Mouse (Mus musculus) heart, embryonic 14.5 days (tissue): ENCODE measurements at regions not wholly inside any gene's neighbourhood (a gene's known extent, or its start where the extent isn't known, plus 50 kb on each side); places are given as distances from the start of the nearest gene placed in this dataset.

Source experiments
- ATAC-seq: fragments of 200-750 bp; cut with Nextera tagmentation; 2 replicates; pipeline ENCODE4 v1.8.0; 2017; ENCODE audit warnings: low read depth, moderate TSS enrichment; ENCODE audit not compliant: insufficient number of reproducible peaks, insufficient read depth, low FRiP score
- H3K27ac ChIP-seq, 2 experiments: fragments of 200-500 bp in 1 of 2; fragments of 300-500 bp in 1 of 2; sonication (generic) in 1 of 2; replicated peaks in 1 of 2; 2 replicates each; pipeline ENCODE4 v1.5.1; 2012 to 2014; ENCODE audit warnings: low read depth in 2 of 2, low read length in 2 of 2, control low read depth in 1 of 2, mild to moderate bottlenecking in 1 of 2, mixed read lengths in 1 of 2; ENCODE audit not compliant: control insufficient read depth in 1 of 2, insufficient read depth in 1 of 2
- H3K27me3 ChIP-seq: fragments of 300-500 bp; sonication (generic); 2 replicates; pipeline ENCODE4 v1.6.1; 2014; ENCODE audit warnings: mild to moderate bottlenecking, low read length, control low read depth; ENCODE audit not compliant: control insufficient read depth, insufficient read depth
- H3K36me3 ChIP-seq: fragments of 300-500 bp; sonication (generic); 2 replicates; pipeline ENCODE4 v1.6.1; 2014; ENCODE audit warnings: mild to moderate bottlenecking, control low read depth, low read length, mixed read lengths; ENCODE audit not compliant: control insufficient read depth, insufficient read depth
- H3K4me1 ChIP-seq, 2 experiments: fragments of 200-500 bp in 1 of 2; fragments of 300-500 bp in 1 of 2; sonication (generic) in 1 of 2; 2 replicates each; pipeline ENCODE4 v1.6.1; 2012 to 2014; ENCODE audit warnings: low read length in 2 of 2, control low read depth in 1 of 2, mixed read lengths in 1 of 2; ENCODE audit not compliant: control insufficient read depth in 2 of 2, insufficient read depth in 2 of 2
- H3K4me2 ChIP-seq: fragments of 300-500 bp; sonication (generic); 2 replicates; pipeline ENCODE4 v1.6.1; 2014; ENCODE audit warnings: mild to moderate bottlenecking, low read length
- H3K4me3 ChIP-seq, 2 experiments: fragments of 200-500 bp in 1 of 2; fragments of 300-500 bp in 1 of 2; sonication (generic) in 1 of 2; 2 replicates each; pipeline ENCODE4 v1.5.1; 2012 to 2014; ENCODE audit warnings: low read length in 2 of 2, mild to moderate bottlenecking in 2 of 2, control low read depth in 1 of 2, low read depth in 1 of 2, moderate library complexity in 1 of 2; ENCODE audit not compliant: control insufficient read depth in 1 of 2, insufficient read depth in 1 of 2
- H3K9ac ChIP-seq: fragments of 300-500 bp; sonication (generic); 2 replicates; pipeline ENCODE4 v1.6.1; 2014; ENCODE audit warnings: mild to moderate bottlenecking, low read length
- H3K9me3 ChIP-seq: fragments of 300-500 bp; sonication (generic); 2 replicates; pipeline ENCODE4 v1.6.1; 2016; ENCODE audit warnings: low read length, control low read depth; ENCODE audit not compliant: control insufficient read depth
- WGBS: fragments of 180-500 bp; shearing (Covaris S2); extraction: QIAGEN DNeasy Blood & Tissue Kit; methylation state at CpG from one replicate; pipeline ENCODE4 v1.1.7; 2014; 5-methylcytosine and 5-hydroxymethylcytosine counted together

DNA sequence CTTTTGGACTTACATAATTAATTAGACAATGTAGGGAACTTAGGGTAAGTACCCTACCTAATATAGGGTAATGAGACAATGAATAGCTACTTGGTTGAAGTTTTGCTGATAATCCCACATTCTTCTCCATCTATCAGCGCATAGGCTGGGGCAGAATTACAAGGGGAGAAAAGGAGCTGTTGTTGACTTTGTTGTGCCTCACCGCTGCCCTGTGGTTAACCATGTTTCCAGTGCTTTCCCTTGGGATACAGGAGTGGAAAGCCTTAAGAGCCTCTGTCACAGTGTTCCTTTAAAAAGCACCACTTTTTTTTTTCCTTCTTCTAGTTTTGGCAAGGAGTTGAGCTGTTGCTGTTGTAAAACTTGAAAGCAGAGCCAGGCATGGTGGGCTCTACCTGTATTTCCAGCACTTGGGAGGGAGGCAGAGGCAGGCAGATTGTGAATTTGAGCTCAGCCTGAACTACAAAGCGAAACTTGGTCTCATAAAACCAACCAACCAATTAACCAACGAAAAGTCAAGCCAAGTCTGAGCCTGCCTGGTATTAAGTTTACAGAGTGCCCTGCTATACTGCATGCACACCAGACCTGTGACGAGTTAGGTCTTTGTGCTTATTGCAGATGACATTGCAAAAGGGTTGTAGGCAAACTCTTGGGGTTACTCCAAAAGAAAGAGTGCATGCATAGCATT lies 162.8 kb downstream of the Gja1 start:
- Histone ChIP-seq H3K4me3 (no peak overlapping the region), H3K27me3 (no peaks in the 10 kb centered on the region), H3K4me2 (no peak overlapping the region), H3K27ac (no peak overlapping the region), H3K9me3 (peaks cover 4% of the 10 kb centered on the region), H3K9ac (no peak overlapping the region), H3K36me3 (no peaks in the 10 kb centered on the region), H3K4me1 (no peaks in the 10 kb centered on the region)
- ATAC-seq = no peak
- 81% methylated on average over 5 of the region's 5 CpGs for WGBS

DNA sequence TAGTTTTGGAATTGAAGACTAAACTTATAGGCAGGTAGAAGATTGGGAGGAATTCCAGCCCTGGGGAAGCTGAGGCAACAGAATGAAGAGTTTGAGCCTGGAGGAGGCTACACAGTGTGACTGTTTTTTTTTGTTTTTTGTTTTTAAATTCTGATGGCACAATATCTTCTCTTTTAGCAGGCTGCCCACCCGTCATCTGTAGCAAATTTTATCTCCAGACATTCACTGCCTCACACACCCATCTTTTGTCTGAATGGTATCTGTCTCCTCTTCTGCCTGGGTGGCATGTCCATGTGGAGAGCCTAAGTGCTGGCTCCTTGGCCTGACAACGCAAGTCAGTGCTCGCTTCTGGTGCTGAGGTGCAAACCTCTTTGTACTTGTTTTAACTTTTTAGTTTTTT lies 165.0 kb downstream of the Gja1 start:
- Histone ChIP-seq H3K4me3 (no peak overlapping the region), H3K4me1 (no peaks in the 10 kb centered on the region), H3K9me3 (peaks cover 4% of the 10 kb centered on the region), H3K27me3 (no peaks in the 10 kb centered on the region), H3K9ac (no peak overlapping the region), H3K27ac (no peak overlapping the region), H3K36me3 (no peaks in the 10 kb centered on the region), H3K4me2 (no peak overlapping the region)
- ATAC-seq = no peak
- WGBS = 64% methylated on average over 3 of the region's 3 CpGs

DNA sequence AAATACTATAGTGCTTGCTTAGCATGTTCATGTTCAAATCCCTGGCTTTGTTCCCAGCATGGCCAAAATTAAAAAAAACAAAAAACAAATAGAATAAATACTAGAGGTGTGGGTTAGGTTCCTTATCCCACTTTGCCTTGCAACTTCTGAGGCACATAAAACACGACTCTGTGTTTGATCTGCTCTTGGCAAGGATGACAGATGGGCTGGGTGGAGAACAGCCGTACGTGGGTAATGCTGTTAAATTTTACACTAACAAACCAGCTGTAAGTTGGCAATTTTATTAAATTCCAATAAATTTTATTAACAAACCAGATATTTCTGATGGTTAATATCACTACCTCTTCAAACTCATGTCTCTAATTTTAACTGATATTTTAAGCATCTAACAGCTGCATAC lies 168.9 kb downstream of the Gja1 start:
- Histone ChIP-seq H3K4me3 (no peak overlapping the region), H3K4me1 (no peaks in the 10 kb centered on the region), H3K27me3 (no peaks in the 10 kb centered on the region), H3K9me3 (peaks cover 4% of the 10 kb centered on the region), H3K4me2 (no peak overlapping the region), H3K9ac (no peak overlapping the region), H3K36me3 (no peaks in the 10 kb centered on the region), H3K27ac (no peak overlapping the region)
- 79% methylated on average over 3 of the region's 3 CpGs for whole genome bisulfite sequencing
- ATAC-seq = no peak

DNA sequence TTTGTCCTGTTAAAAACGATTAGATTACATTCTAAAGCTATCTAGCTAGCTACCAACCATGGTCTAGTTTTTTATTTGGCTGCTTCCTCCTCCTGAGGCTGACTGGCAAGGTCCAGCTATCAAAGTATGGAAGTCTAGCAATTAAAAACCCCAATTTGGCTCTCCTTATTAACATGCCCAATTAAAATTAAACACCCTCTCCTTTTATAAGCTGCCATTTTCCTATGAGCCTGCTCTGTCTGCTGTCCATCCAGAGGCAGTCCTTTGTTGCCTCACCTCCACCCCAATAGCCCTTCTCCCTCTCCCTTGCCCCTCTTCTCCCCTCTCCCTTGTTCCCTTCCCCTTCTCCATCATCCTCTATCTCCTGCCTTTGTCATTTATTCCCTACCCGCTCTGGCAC lies 169.7 kb downstream of the Gja1 start:
- Histone ChIP-seq H3K27ac (no peak overlapping the region), H3K4me2 (no peak overlapping the region), H3K9me3 (peaks cover 4% of the 10 kb centered on the region), H3K36me3 (no peaks in the 10 kb centered on the region), H3K9ac (no peak overlapping the region), H3K27me3 (no peaks in the 10 kb centered on the region), H3K4me1 (no peaks in the 10 kb centered on the region), H3K4me3 (no peak overlapping the region)
- WGBS = 51% methylated on average over 2 of the region's 2 CpGs
- ATAC-seq = no peak

DNA sequence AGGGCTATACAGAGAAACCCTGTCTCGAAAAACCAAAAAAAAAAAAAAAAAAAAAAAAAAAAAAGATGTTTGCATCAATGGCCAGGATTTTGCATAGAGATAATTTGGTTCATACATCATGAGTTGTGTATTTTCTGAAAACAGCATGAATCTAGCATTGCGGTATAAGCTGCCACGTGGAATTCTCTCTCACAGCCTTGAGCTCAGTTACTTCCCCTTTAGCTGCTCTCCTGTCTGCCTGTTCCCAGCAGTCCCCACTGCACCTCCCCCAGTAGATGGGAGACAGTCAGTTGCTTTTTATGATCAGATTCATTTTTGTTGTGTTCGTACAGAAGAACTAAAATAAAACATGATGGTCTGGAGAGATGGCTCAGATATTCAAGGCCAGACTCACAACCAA lies 170.7 kb downstream of the Gja1 start:
- no peak for ATAC-seq
- Histone ChIP-seq H3K27ac (no peak overlapping the region), H3K4me3 (no peak overlapping the region), H3K36me3 (no peaks in the 10 kb centered on the region), H3K4me1 (no peaks in the 10 kb centered on the region), H3K9me3 (peaks cover 4% of the 10 kb centered on the region), H3K4me2 (no peak overlapping the region), H3K9ac (no peak overlapping the region), H3K27me3 (no peaks in the 10 kb centered on the region)
- 77% methylated on average over 3 of the region's 4 CpGs for WGBS

DNA sequence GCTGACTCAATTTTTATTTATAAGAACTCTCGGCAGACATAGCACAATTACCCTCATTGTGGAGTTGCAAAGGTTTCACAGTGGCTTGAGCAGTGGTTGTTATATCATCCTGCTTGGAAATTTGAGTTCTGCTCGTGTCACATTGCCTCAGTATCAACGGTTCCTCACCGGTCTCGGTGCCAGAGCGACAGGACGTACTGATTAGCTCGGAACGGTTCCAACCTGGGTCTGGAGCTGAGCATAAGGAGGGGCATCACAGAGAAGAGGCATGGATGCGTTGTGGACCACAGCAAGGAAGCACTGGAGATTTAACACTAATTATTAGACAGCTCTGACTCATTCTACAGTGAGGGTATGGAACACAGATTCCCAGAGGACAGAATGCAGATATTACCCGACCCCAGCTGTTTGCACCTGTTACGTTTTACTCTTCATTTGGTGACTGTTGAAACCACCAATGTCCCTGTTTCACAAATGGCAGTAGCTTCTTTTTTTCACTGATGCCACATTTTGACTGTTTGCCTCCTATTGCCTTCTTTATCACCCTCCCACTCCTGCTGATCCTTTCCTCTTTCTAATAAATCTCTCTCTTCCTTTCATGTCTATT lies 189.8 kb downstream of the Gja1 start:
- Histone ChIP-seq H3K4me1 (no peaks in the 10 kb centered on the region), H3K27ac (no peak overlapping the region), H3K27me3 (no peaks in the 10 kb centered on the region), H3K4me2 (no peak overlapping the region), H3K9ac (no peak overlapping the region), H3K36me3 (no peaks in the 10 kb centered on the region), H3K9me3 (no peaks in the 10 kb centered on the region), H3K4me3 (no peak overlapping the region)
- WGBS = 74% methylated on average over 12 of the region's 12 CpGs
- no peak for ATAC-seq

DNA sequence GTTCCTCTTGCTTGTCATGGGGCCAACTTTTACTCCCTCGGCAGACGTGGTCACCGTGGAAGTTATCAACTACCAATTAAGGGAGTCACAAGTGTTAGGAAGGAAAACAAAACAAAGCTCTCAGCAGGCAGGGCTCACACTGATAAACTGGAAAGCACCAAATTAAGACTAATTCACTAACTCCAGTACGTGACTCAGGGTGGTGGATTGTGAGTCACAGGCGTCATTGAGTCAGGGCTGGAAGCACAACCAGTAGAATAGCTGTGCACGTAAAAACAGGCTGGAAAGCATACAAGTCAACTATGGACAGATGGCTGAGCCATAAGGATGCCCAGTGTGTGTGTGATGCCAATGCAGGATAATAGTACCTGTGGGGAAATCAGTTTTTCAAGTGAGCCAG lies 204.9 kb downstream of the Gja1 start:
- peak overlapping the region; percentile 11 for H3K4me2 ChIP-seq
- no peak for ATAC-seq

DNA sequence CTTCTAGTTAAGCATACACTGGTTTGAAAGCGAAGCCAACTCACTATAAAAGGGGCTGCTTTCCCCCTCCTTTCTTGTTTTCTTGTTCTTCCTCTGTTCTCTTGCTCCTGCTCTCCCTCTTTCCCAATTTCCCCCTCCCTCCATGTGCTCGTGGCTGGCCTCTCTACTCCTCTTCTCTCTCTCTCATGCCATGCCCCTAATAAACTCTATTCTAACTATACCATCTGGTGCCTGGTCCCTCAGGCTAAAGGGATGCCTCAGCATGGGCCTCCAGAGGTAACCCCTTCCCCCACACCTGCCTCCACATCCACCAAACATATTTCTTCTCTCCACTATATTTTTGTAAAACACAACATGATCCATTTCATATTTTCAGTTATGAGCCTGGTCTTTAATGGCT lies 210.1 kb downstream of the Gja1 start:
- no peak for ATAC-seq
- Histone ChIP-seq H3K9ac (no peak overlapping the region), H3K4me1 (peaks cover under 1 to 1% of the 10 kb centered on the region in 2 experiments; a peak in 2 of 4 replicates), H3K27me3 (no peaks in the 10 kb centered on the region), H3K27ac (no peak overlapping the region), H3K9me3 (no peaks in the 10 kb centered on the region), H3K4me2 (no peak overlapping the region), H3K4me3 (no peak overlapping the region), H3K36me3 (no peaks in the 10 kb centered on the region)
- WGBS = 68% methylated on average over 2 of the region's 2 CpGs

More for the DNA sequence above, 204.9 kb downstream of the Gja1 start:
- no peaks in the 10 kb centered on the region for H3K27me3 ChIP-seq
- H3K27ac ChIP-seq = no peak overlapping the region
- WGBS = 11% methylated on average over 6 of the region's 6 CpGs
- H3K4me3 ChIP-seq = no peak overlapping the region
- no peaks in the 10 kb centered on the region for H3K9me3 ChIP-seq
- H3K4me1 ChIP-seq = peaks cover 3 to 6% of the 10 kb centered on the region in 2 experiments; a peak in 2 of 4 replicates
- no peaks in the 10 kb centered on the region for H3K36me3 ChIP-seq
- H3K9ac ChIP-seq = no peak overlapping the region
